In the genomic region with DNA sequence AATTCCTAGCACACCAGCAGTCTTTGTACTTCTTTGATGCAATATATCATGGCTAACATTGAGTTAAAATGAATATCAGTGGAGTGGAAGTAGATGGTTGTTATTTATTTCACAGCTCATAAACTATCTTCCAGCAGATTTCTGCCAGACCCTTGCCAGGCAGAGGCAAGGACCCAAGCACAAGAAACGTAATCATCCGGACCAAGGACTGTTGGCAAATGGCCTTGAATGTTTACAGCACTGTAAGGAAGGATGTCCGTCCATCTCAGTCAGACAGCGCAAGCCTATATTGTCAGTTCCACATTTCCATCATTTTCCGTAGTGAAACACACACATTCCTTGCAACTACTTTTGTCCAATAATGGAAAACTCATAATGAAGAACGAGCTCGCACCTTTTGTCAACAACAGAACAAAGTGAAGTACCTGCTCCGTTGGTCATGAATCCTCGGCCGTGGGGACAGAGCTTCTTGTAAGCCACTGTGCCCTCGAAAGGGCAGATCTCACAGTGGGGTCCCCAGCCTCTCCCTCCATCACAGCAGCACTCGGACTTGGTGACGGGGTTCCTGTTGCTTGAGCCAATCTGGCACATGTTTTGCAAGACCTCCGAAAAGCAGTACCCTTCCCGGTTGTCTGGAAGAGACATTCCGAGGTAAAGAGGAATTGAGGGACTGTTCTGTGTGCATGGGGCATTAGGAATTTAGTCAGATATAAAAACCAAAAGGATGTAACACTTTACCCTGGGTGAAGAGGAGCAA, we compare ENCODE assay signal across 22 mouse cellular contexts.
DNase-seq lines count a peak whose midpoint lies in the region; ATAC-seq and TF ChIP-seq lines count a peak whose summit lies in the region.
"Had no signal": no experiment of that assay in that cellular context is flagged by ENCODE, and none has a peak within 500 bp of the region (broad histone marks: within the 10 kb centered on the region; RNA-seq: fewer than 3 reads in every experiment).

No protein-coding gene starts in this region.

- no peak overlapping the region for H3K27ac ChIP-seq in heart, embryonic 10.5 days
- no peak overlapping the region for H3K27ac ChIP-seq in heart, adult 2 months
- peak overlapping the region; percentile 50 for H3K27ac ChIP-seq in lung, embryonic 15.5 days
- H3K27ac ChIP-seq in midbrain, embryonic 11.5 days (ENCODE audit: low read depth, low read length), result no peak overlapping the region
- H3K27ac ChIP-seq in midbrain, embryonic 10.5 days (replicated peaks), result no peak overlapping the region
- H3K27ac ChIP-seq: embryonic facial prominence, embryonic 13.5 days; embryonic facial prominence, embryonic 15.5 days; forebrain, embryonic 10.5 days; forebrain, embryonic 12.5 days had no signal

- H3K9me3 ChIP-seq in heart, embryonic 10.5 days, result no peaks in the 10 kb centered on the region
- no peaks in the 10 kb centered on the region for H3K9me3 ChIP-seq in lung, embryonic 15.5 days
- H3K9me3 ChIP-seq in midbrain, embryonic 11.5 days (ENCODE audit: control insufficient read depth, low read length), result no peaks in the 10 kb centered on the region
- no peaks in the 10 kb centered on the region for H3K9me3 ChIP-seq in midbrain, embryonic 10.5 days (replicated peaks)
- H3K9me3 ChIP-seq: embryonic facial prominence, embryonic 13.5 days; embryonic facial prominence, embryonic 15.5 days; forebrain, embryonic 10.5 days; forebrain, embryonic 12.5 days had no signal

- ATAC-seq in lung, embryonic 15.5 days (ENCODE audit: borderline replicate concordance, extremely low read depth, low FRiP score, low TSS enrichment), result peak; percentile 70; the same call in 1 of the 2 replicates
- ATAC-seq in midbrain, embryonic 11.5 days (ENCODE audit: low FRiP score), result no peak
- ATAC-seq: forebrain, embryonic 14.5 days had no signal

- H3K79me2 ChIP-seq in heart, adult 2 months (replicated peaks; ENCODE audit: control insufficient read depth, insufficient read depth, low read length), result no peaks in the 10 kb centered on the region

- H3K27me3 ChIP-seq in heart, embryonic 10.5 days (ENCODE audit: insufficient read depth, poor library complexity, severe bottlenecking), result no peaks in the 10 kb centered on the region
- no peaks in the 10 kb centered on the region for H3K27me3 ChIP-seq in heart, adult 2 months (ENCODE audit: control insufficient read depth, insufficient read depth, low read length)
- no peaks in the 10 kb centered on the region for H3K27me3 ChIP-seq in lung, embryonic 15.5 days
- no peaks in the 10 kb centered on the region for H3K27me3 ChIP-seq in midbrain, embryonic 11.5 days (ENCODE audit: control insufficient read depth, insufficient read depth, low read length)
- H3K27me3 ChIP-seq in midbrain, embryonic 10.5 days (ENCODE audit: low read depth, poor library complexity, severe bottlenecking), result no peaks in the 10 kb centered on the region
- H3K27me3 ChIP-seq: embryonic facial prominence, embryonic 13.5 days; embryonic facial prominence, embryonic 15.5 days; forebrain, embryonic 12.5 days had no signal

- 87% methylated on average over 16 of the region's 16 CpGs for WGBS in heart, embryonic 10.5 days
- 83% methylated on average over 16 of the region's 16 CpGs for WGBS in heart, adult 2 months
- WGBS in lung, embryonic 15.5 days, result 60% methylated on average over 16 of the region's 16 CpGs
- WGBS in midbrain, embryonic 11.5 days, result 91% methylated on average over 16 of the region's 16 CpGs
- WGBS in midbrain, embryonic 10.5 days, result 89% methylated on average over 16 of the region's 16 CpGs

- intact Hi-C loops in heart, adult 2 months (cut with DNase I), result no loop called here

- peak; percentile 65 for DNase-seq in heart, embryonic 10.5 days (ENCODE audit: low spot score)
- no peak for DNase-seq in heart, adult 2 months
- no peak for DNase-seq in lung, postnatal 14 days
- peak; percentile 75 for DNase-seq in midbrain, embryonic 11.5 days (ENCODE audit: low spot score, missing footprints)
- DNase-seq in midbrain, embryonic 10.5 days (ENCODE audit: low spot score), result no peak
- DNase-seq: adrenal gland, adult 2 months; adrenal gland, postnatal 10 days; adrenal gland, postnatal 25 days; cerebellum, adult 11 months; cerebellum, adult 18-20 months; cerebellum, adult 8-10 months; cerebellum, adult 9-11 months; cerebellum, postnatal 14 days; cerebellum, postnatal 36 days; embryo, embryonic 11 days had no signal

- H3K4me2 ChIP-seq in lung, embryonic 15.5 days, result no peak overlapping the region
- no peak overlapping the region for H3K4me2 ChIP-seq in midbrain, embryonic 11.5 days
- H3K4me2 ChIP-seq: embryonic facial prominence, embryonic 13.5 days; embryonic facial prominence, embryonic 15.5 days; forebrain, embryonic 12.5 days had no signal

- H3K9ac ChIP-seq in heart, adult 2 months (ENCODE audit: low read depth, low read length), result no peak overlapping the region
- no peak overlapping the region for H3K9ac ChIP-seq in lung, embryonic 15.5 days
- no peak overlapping the region for H3K9ac ChIP-seq in midbrain, embryonic 11.5 days (ENCODE audit: low read length)
- H3K9ac ChIP-seq: embryonic facial prominence, embryonic 13.5 days; embryonic facial prominence, embryonic 15.5 days; forebrain, embryonic 12.5 days had no signal

- TF ChIP-seq POLR2A in heart, adult 2 months (IDR thresholded peaks at IDR 0.05; ENCODE audit: insufficient read depth, low read depth, low read length), result no peak

- peaks cover 11% of the 10 kb centered on the region for H3K4me1 ChIP-seq in heart, embryonic 10.5 days
- H3K4me1 ChIP-seq in heart, adult 2 months (ENCODE audit: control insufficient read depth, insufficient read depth, low read length), result peaks cover 1% of the 10 kb centered on the region; the same call in 1 of the 2 replicates
- H3K4me1 ChIP-seq in lung, embryonic 15.5 days, result peaks cover 10% of the 10 kb centered on the region; the same call in 1 of the 2 replicates
- no peaks in the 10 kb centered on the region for H3K4me1 ChIP-seq in midbrain, embryonic 11.5 days (ENCODE audit: control insufficient read depth, insufficient read depth, low read length)
- peaks cover 5% of the 10 kb centered on the region; the same call in 1 of the 2 replicates for H3K4me1 ChIP-seq in midbrain, embryonic 10.5 days
- H3K4me1 ChIP-seq: embryonic facial prominence, embryonic 15.5 days; forebrain, embryonic 10.5 days; forebrain, embryonic 12.5 days had no signal

- peaks cover 65% of the 10 kb centered on the region for H3K36me3 ChIP-seq in heart, embryonic 10.5 days
- H3K36me3 ChIP-seq in heart, adult 2 months (ENCODE audit: control insufficient read depth, insufficient read depth, low read length), result no peaks in the 10 kb centered on the region; the same call in 1 of the 2 replicates
- H3K36me3 ChIP-seq in lung, embryonic 15.5 days, result peaks cover 34% of the 10 kb centered on the region
- no peaks in the 10 kb centered on the region; the same call in 1 of the 2 replicates for H3K36me3 ChIP-seq in midbrain, embryonic 11.5 days (ENCODE audit: control insufficient read depth, insufficient read depth, low read length)
- H3K36me3 ChIP-seq in midbrain, embryonic 10.5 days, result peaks cover 46% of the 10 kb centered on the region

- no peak for TF ChIP-seq EP300 in heart, adult 2 months (IDR thresholded peaks at IDR 0.05; ENCODE audit: insufficient read depth, low read depth, low read length)

- no peak overlapping the region for H3K4me3 ChIP-seq in heart, embryonic 10.5 days
- no peak overlapping the region for H3K4me3 ChIP-seq in heart, adult 2 months
- H3K4me3 ChIP-seq in lung, embryonic 15.5 days, result no peak overlapping the region
- H3K4me3 ChIP-seq in midbrain, embryonic 11.5 days (ENCODE audit: low read depth, low read length), result no peak overlapping the region
- H3K4me3 ChIP-seq in midbrain, embryonic 10.5 days, result no peak overlapping the region
- H3K4me3 ChIP-seq: embryonic facial prominence, embryonic 13.5 days; embryonic facial prominence, embryonic 15.5 days; erythroblast, embryonic 14.5 days; forebrain, embryonic 10.5 days; forebrain, embryonic 12.5 days had no signal

- no peak for TF ChIP-seq CTCF in heart, adult 2 months (IDR thresholded peaks at IDR 0.05)

Comparison
In these comparisons a context has a peak if more than half of its experiments do, and no peak if none do; other contexts are left out.
1. DNase-seq: peak in heart, embryonic 10.5 days (single experiment) and midbrain, embryonic 11.5 days (single experiment); none in heart, adult 2 months (0 of 2), lung, postnatal 14 days (single experiment) and midbrain, embryonic 10.5 days (single experiment).